Mouse (Mus musculus): Measurements from ENCODE around the gene Ajm1. TPM values are rescaled to one million over a fixed set of nuclear protein-coding genes. Genes with fewer than 3 reads are reported as not detected.

The Ajm1 gene
- total RNA-seq, 2 experiments from 2014 or later, result 0.10 TPM; not detected in 1

GRCm38 (mm10) chr2:25536531-25536930 lies 45.0 kb downstream of the Ajm1 start:
- intact Hi-C loops (cut with DNase I), result no loop called here
- DNase-seq, result no peak

GRCm38 (mm10) chr2:25534866-25535182 lies 46.7 kb downstream of the Ajm1 start:
- DNase-seq, result no peak
- intact Hi-C loops (cut with DNase I), result no loop called here

GRCm38 (mm10) chr2:25534178-25534865 lies 47.2 kb downstream of the Ajm1 start:
- DNase-seq, result peak; percentile 76 to 88
- intact Hi-C loops (cut with DNase I), result no loop called here

GRCm38 (mm10) chr2:25533707-25534106 lies 47.9 kb downstream of the Ajm1 start:
- no peak for DNase-seq
- intact Hi-C loops (cut with DNase I), result no loop called here

GRCm38 (mm10) chr2:25526510-25527302 lies 54.9 kb downstream of the Ajm1 start:
- intact Hi-C loops (cut with DNase I), result no loop called here
- no peak for DNase-seq

Other genes starting within 250 kb of the Ajm1 start
- 10 to 100 TPM; 22.1 to 22.2 TPM for gene Man1b1, start 249.4 kb downstream of the Ajm1 start, total RNA-seq (2021)
- gene Dpp7, start 225.4 kb downstream of the Ajm1 start, total RNA-seq (2021), result 1 to 10 TPM; 2.7 to 3.9 TPM
- 1 to 10 TPM; 4.5 to 6.0 TPM for gene Uap1l1, start 216.1 kb downstream of the Ajm1 start, total RNA-seq (2021)
- gene Sapcd2, start 209.4 kb downstream of the Ajm1 start, total RNA-seq (2021), result 1 to 10 TPM in 1 of 2 experiments, under 1 TPM in 1; 0.88 to 1.5 TPM
- 10 to 100 TPM; 16.1 to 17.0 TPM for gene Entpd2, start 185.9 kb downstream of the Ajm1 start, total RNA-seq (2021)
- gene Npdc1, start 182.4 kb downstream of the Ajm1 start, total RNA-seq (2021), result 10 to 100 TPM; 33.8 to 37.1 TPM
- gene Fut7, start 158.5 kb downstream of the Ajm1 start, total RNA-seq (2021), result not detected
- 10 to 100 TPM; 22.0 to 24.4 TPM for gene Abca2, start 153.1 kb downstream of the Ajm1 start, total RNA-seq (2021)
- 1 to 10 TPM; 3.0 to 3.9 TPM for gene Clic3, start 124.9 kb downstream of the Ajm1 start, total RNA-seq (2021)
- 10 to 100 TPM; 22.9 to 23.4 TPM for gene Paxx, start 120.7 kb downstream of the Ajm1 start, total RNA-seq (2021)
- gene Ptgds, start 111.7 kb downstream of the Ajm1 start, total RNA-seq (2021), result 10 to 100 TPM; 30.9 to 38.6 TPM
- not detected for gene Lcn12, start 87.8 kb downstream of the Ajm1 start, total RNA-seq (2021)
- 10 to 100 TPM; 92.0 to 96.2 TPM for gene Fbxw5, start 81.0 kb downstream of the Ajm1 start, total RNA-seq (2021)
- gene C8g, start 80.0 kb downstream of the Ajm1 start, total RNA-seq (2021), result under 1 TPM; 0.51 to 0.98 TPM
- gene Traf2, start 34.8 kb downstream of the Ajm1 start, total RNA-seq (2021), result 10 to 100 TPM; 16.6 to 16.7 TPM
- 100 to 1,000 TPM; 175 to 185 TPM for gene Edf1, start 23.9 kb downstream of the Ajm1 start, total RNA-seq (2021)
- gene Mamdc4, start 6.9 kb downstream of the Ajm1 start, total RNA-seq (2021), result 1 to 10 TPM; 3.0 to 5.2 TPM
- 10 to 100 TPM; 75.4 to 76.0 TPM for gene Phpt1, start 6.5 kb downstream of the Ajm1 start, total RNA-seq (2021)
- 10 to 100 TPM; 48.1 to 49.7 TPM for gene Rabl6, start 26.8 kb upstream of the Ajm1 start, total RNA-seq (2021)
- not detected for gene Ccdc183, start 35.9 kb upstream of the Ajm1 start, total RNA-seq (2021)
- gene Tmem141, start 40.2 kb upstream of the Ajm1 start, total RNA-seq (2021), result 10 to 100 TPM; 16.6 to 22.5 TPM
- 1 to 10 TPM; 6.3 TPM for gene Fcna, start 46.3 kb upstream of the Ajm1 start, total RNA-seq (2021)
- gene Lcn8, start 71.4 kb upstream of the Ajm1 start, total RNA-seq (2021), result 1 to 10 TPM; 1.1 TPM
- gene Lcn5, start 76.2 kb upstream of the Ajm1 start, total RNA-seq (2021), result not detected
- gene Lcn6, start 95.0 kb upstream of the Ajm1 start, total RNA-seq (2021), result not detected
- not detected for gene Lcn10, start 101.0 kb upstream of the Ajm1 start, total RNA-seq (2021)
- gene Obp2a, start 118.3 kb upstream of the Ajm1 start, total RNA-seq (2021), result not detected
- gene Bmyc, start 125.0 kb upstream of the Ajm1 start, total RNA-seq (2021), result 10 to 100 TPM; 12.0 to 12.6 TPM
- not detected for gene Obp2b, start 155.3 kb upstream of the Ajm1 start, total RNA-seq (2021)
- not detected for gene Lcn3, start 183.8 kb upstream of the Ajm1 start, total RNA-seq (2021)
- gene Lcn11, start 195.3 kb upstream of the Ajm1 start, total RNA-seq (2021), result not detected
- gene Gm13539, start 200.5 kb upstream of the Ajm1 start, total RNA-seq (2021), result not detected
- not detected for gene Glt6d1, start 234.1 kb upstream of the Ajm1 start, total RNA-seq (2021)
- gene Lcn9, start 241.4 kb upstream of the Ajm1 start, total RNA-seq (2021), result not detected

All from heart, postnatal 14 days (tissue).